Mouse (Mus musculus): ENCODE data around the gene Wdr45b. TPM values are rescaled to one million over a fixed set of nuclear protein-coding genes. Genes with fewer than 3 reads are reported as not detected.
A peak's percentile ranks its signal among the peaks of the same experiment; 100 is the strongest.
"Not testable (repeated sequence)": the region's sequence is repeated elsewhere in the genome, so short reads cannot be mapped to it uniquely, and the experiment has no call there.

Wdr45b gene
- total and polyA plus RNA-seq, 3 experiments = 19.7 to 46.7 (median 42.0) TPM

- DNase-seq (ENCODE audit: low spot score) = no peak
- TF ChIP-seq GATA1 (IDR thresholded peaks at IDR 0.05; ENCODE audit: borderline replicate concordance, low read length) = no peak
- TF ChIP-seq POLR2AphosphoS5 (IDR thresholded peaks at IDR 0.05; ENCODE audit: insufficient replicate concordance, low read depth, low read length) = no peak
- TF ChIP-seq GATA2 (IDR thresholded peaks at IDR 0.05; ENCODE audit: borderline replicate concordance, low read depth, low read length) = no peak
- TF ChIP-seq CTCF (IDR thresholded peaks at IDR 0.05; ENCODE audit: low read depth, low read length) = no peak
- TF ChIP-seq TAL1 (conservative IDR thresholded peaks at IDR 0.05; ENCODE audit: low read depth, low read length) = no peak
These were observed 8.0 kb upstream of the Wdr45b start for GRCm38 (mm10) chr11:121362212-121362611.

GRCm38 (mm10) chr11:121353326-121354090 is 737 bp downstream of the Wdr45b start:
- peaks cover 8% of the 10 kb centered on the region; the same call in 1 of the 2 replicates for H3K27me3 ChIP-seq (ENCODE audit: insufficient read depth, low read length)
- peaks cover 35% of the 10 kb centered on the region for H3K36me3 ChIP-seq (replicated peaks)
- ATAC-seq (ENCODE audit: extremely low read depth, insufficient number of reproducible peaks, low FRiP score, poor library complexity, severe bottlenecking) (no peak), DNase-seq (ENCODE audit: low spot score) (peak; percentile 27)
- no peak for TF ChIP-seq GATA2 (IDR thresholded peaks at IDR 0.05; ENCODE audit: borderline replicate concordance, low read depth, low read length)
- H3K4me3 ChIP-seq (ENCODE audit: low read depth, low read length) = peak overlapping the region; percentile 99
- H3K4me1 ChIP-seq (ENCODE audit: insufficient read depth, low read depth, low read length) = peaks cover 43% of the 10 kb centered on the region
- no peaks in the 10 kb centered on the region for H3K9me3 ChIP-seq (replicated peaks)

More at GRCm38 (mm10) chr11:121362212-121362611, 8.0 kb upstream of the Wdr45b start:
- no peaks in the 10 kb centered on the region for H3K9me3 ChIP-seq (replicated peaks)
- H3K36me3 ChIP-seq (replicated peaks) = no peaks in the 10 kb centered on the region
- H3K4me3 ChIP-seq (ENCODE audit: low read depth, low read length) = no peak overlapping the region
- H3K27me3 ChIP-seq (ENCODE audit: insufficient read depth, low read length) = peaks cover 37% of the 10 kb centered on the region
- no peaks in the 10 kb centered on the region for H3K4me1 ChIP-seq (ENCODE audit: insufficient read depth, low read depth, low read length)
- ATAC-seq (ENCODE audit: extremely low read depth, insufficient number of reproducible peaks, low FRiP score, poor library complexity, severe bottlenecking) = no peak

DNA sequence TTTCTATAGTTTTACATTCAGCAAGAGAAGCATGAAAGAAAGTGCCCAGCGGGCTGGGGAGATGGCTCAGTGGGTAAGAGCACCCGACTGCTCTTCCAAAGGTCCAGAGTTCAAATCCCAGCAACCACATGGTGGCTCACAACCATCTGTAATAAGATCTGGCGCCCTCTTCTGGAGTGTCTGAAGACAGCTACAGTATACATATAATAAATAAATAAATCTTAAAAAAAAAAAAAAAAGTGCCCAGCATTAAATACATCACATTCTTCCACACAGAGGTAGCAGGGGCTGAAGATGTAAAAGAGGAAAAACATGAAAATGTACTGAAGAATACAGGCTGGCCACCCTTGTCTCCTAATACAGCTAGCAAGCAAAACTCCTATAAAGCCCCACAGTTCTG is 5.5 kb downstream of the Wdr45b start:
- not testable (repeated sequence) for H3K9me3 ChIP-seq (replicated peaks); H3K27me3 ChIP-seq (ENCODE audit: insufficient read depth, low read length); DNase-seq (ENCODE audit: low spot score); ATAC-seq (ENCODE audit: extremely low read depth, insufficient number of reproducible peaks, low FRiP score, poor library complexity, severe bottlenecking); H3K4me3 ChIP-seq (ENCODE audit: low read depth, low read length)
- H3K36me3 ChIP-seq (replicated peaks) = peaks cover 75% of the 10 kb centered on the region
- peaks cover 34% of the 10 kb centered on the region for H3K4me1 ChIP-seq (ENCODE audit: insufficient read depth, low read depth, low read length)

DNA sequence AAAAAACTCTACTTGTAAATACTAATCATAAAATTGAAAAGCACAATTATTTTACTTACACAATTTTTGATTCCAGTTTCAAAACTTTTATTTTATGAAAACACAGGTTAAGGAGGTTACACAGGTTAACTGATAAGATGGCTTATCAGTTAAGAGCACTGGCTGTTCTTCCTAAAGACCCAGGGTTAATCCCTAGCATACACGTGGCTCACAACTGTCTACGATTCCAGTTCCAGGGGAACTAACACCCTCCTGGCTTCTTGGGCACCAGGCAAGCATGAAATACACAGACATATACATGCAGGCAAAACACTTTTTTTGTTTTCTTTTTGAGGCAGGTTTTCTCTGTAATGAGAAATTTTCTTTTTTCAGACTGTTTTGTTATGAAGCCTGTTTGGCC is 6.1 kb downstream of the Wdr45b start:
- peaks cover 29% of the 10 kb centered on the region for H3K4me1 ChIP-seq (ENCODE audit: insufficient read depth, low read depth, low read length)
- H3K27me3 ChIP-seq (ENCODE audit: insufficient read depth, low read length) = no peaks in the 10 kb centered on the region
- ATAC-seq (ENCODE audit: extremely low read depth, insufficient number of reproducible peaks, low FRiP score, poor library complexity, severe bottlenecking) (no peak), DNase-seq (ENCODE audit: low spot score) (no peak)
- H3K9me3 ChIP-seq (replicated peaks) = no peaks in the 10 kb centered on the region
- TF ChIP-seq TAL1 (conservative IDR thresholded peaks at IDR 0.05; ENCODE audit: low read depth, low read length) (no peak), GATA1 (IDR thresholded peaks at IDR 0.05; ENCODE audit: borderline replicate concordance, low read length) (no peak), CTCF (IDR thresholded peaks at IDR 0.05; ENCODE audit: low read depth, low read length) (no peak), GATA2 (IDR thresholded peaks at IDR 0.05; ENCODE audit: borderline replicate concordance, low read depth, low read length) (no peak), POLR2AphosphoS5 (IDR thresholded peaks at IDR 0.05; ENCODE audit: insufficient replicate concordance, low read depth, low read length) (no peak)
- H3K36me3 ChIP-seq (replicated peaks) = peaks cover 80% of the 10 kb centered on the region
- no peak overlapping the region for H3K4me3 ChIP-seq (ENCODE audit: low read depth, low read length)

- no peak for DNase-seq (ENCODE audit: low spot score)
- Histone ChIP-seq H3K36me3 (replicated peaks) (peaks cover 84% of the 10 kb centered on the region), H3K27me3 (ENCODE audit: insufficient read depth, low read length) (no peaks in the 10 kb centered on the region), H3K4me1 (ENCODE audit: insufficient read depth, low read depth, low read length) (peaks cover 21% of the 10 kb centered on the region), H3K9me3 (replicated peaks) (no peaks in the 10 kb centered on the region), H3K4me3 (ENCODE audit: low read depth, low read length) (no peak overlapping the region)
- TF ChIP-seq GATA1 (IDR thresholded peaks at IDR 0.05; ENCODE audit: borderline replicate concordance, low read length) = no peak
- TF ChIP-seq CTCF (IDR thresholded peaks at IDR 0.05; ENCODE audit: low read depth, low read length) = no peak
- TF ChIP-seq GATA2 (IDR thresholded peaks at IDR 0.05; ENCODE audit: borderline replicate concordance, low read depth, low read length) = no peak
- TF ChIP-seq TAL1 (conservative IDR thresholded peaks at IDR 0.05; ENCODE audit: low read depth, low read length) = no peak
- ATAC-seq (ENCODE audit: extremely low read depth, insufficient number of reproducible peaks, low FRiP score, poor library complexity, severe bottlenecking) = no peak
These were observed 7.2 kb downstream of the Wdr45b start for GRCm38 (mm10) chr11:121347036-121347435.

DNA sequence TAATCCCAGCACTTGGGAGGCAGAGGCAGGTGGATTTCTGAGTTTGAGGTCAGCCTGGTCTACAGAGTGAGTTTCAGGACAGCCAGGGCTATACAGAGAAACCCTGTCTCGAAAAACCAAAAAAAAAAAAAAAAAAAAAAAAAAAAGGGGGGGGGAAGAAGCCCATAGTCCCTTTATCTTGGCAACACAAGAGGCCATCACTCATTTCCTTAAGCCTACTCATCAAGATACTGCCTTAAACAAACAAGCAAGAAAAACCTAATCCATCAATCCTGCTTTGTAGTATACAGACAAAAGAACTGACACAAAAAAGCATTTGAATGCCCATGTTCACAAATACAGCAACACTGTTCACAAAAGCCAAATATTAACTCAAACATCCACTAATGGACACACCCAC is 11.8 kb downstream of the Wdr45b start:
- H3K36me3 ChIP-seq (replicated peaks) = peaks cover 85% of the 10 kb centered on the region
- not testable (repeated sequence) for H3K9me3 ChIP-seq (replicated peaks); ATAC-seq (ENCODE audit: extremely low read depth, insufficient number of reproducible peaks, low FRiP score, poor library complexity, severe bottlenecking)

DNA sequence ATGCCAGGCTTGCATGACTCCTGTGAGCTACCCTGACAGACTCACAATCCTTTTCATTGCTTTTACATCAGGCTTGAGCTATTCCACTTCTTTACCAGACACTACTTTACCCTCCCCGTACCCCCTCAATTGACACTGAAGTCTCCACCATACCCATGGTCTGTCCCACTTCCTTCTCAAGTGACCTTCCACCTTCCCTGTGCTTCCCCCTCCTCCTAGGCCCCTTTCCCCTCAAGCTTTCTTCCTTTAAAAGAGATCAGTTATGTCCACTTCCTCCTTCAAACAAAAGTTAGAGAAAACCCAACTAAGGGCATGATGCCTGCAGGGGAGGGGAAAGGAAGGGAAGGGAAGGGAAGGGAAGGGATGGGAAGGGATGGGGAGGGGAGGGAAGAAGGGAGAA is 14.0 kb downstream of the Wdr45b start:
- TF ChIP-seq POLR2AphosphoS5 (IDR thresholded peaks at IDR 0.05; ENCODE audit: insufficient replicate concordance, low read depth, low read length) (no peak), TAL1 (conservative IDR thresholded peaks at IDR 0.05; ENCODE audit: low read depth, low read length) (no peak), GATA1 (IDR thresholded peaks at IDR 0.05; ENCODE audit: borderline replicate concordance, low read length) (no peak), CTCF (IDR thresholded peaks at IDR 0.05; ENCODE audit: low read depth, low read length) (no peak), GATA2 (IDR thresholded peaks at IDR 0.05; ENCODE audit: borderline replicate concordance, low read depth, low read length) (no peak)
- peaks cover 21% of the 10 kb centered on the region for H3K4me1 ChIP-seq (ENCODE audit: insufficient read depth, low read depth, low read length)
- no peaks in the 10 kb centered on the region for H3K27me3 ChIP-seq (ENCODE audit: insufficient read depth, low read length)
- ATAC-seq (ENCODE audit: extremely low read depth, insufficient number of reproducible peaks, low FRiP score, poor library complexity, severe bottlenecking) = no peak
- H3K4me3 ChIP-seq (ENCODE audit: low read depth, low read length) = no peak overlapping the region
- DNase-seq (ENCODE audit: low spot score) = no peak
- no peaks in the 10 kb centered on the region for H3K9me3 ChIP-seq (replicated peaks)
- H3K36me3 ChIP-seq (replicated peaks) = peaks cover 87% of the 10 kb centered on the region

More for the DNA sequence above, 11.8 kb downstream of the Wdr45b start:
- peaks cover 19% of the 10 kb centered on the region for H3K4me1 ChIP-seq (ENCODE audit: insufficient read depth, low read depth, low read length)
- not testable (repeated sequence) for H3K4me3 ChIP-seq (ENCODE audit: low read depth, low read length); H3K27me3 ChIP-seq (ENCODE audit: insufficient read depth, low read length); DNase-seq (ENCODE audit: low spot score)

Data from G1E (cell line).